Mouse (Mus musculus) bone marrow macrophage, adult 2 months (primary cell): ENCODE data around the gene 5730596B20Rik. TPM values are rescaled to one million over a fixed set of nuclear protein-coding genes. Genes with fewer than 3 reads are reported as not detected.

Experiments used
- H3K27ac ChIP-seq: 2 replicates; pipeline ENCODE4 v1.5.1; 2012; ENCODE audit warnings: low read depth, low read length; ENCODE audit not compliant: insufficient read depth
- H3K4me1 ChIP-seq: 2 replicates; pipeline ENCODE4 v1.6.1; 2012; ENCODE audit warnings: low read length; ENCODE audit not compliant: control insufficient read depth, insufficient read depth
- H3K4me3 ChIP-seq: 2 replicates; pipeline ENCODE4 v1.5.1; 2012; ENCODE audit warnings: mild to moderate bottlenecking, low read length, moderate library complexity; ENCODE audit not compliant: insufficient read depth
- CTCF ChIP-seq: IDR thresholded peaks from 2 replicates; pipeline ENCODE4 v1.5.1; 2012; ENCODE audit warnings: low read depth, mild to moderate bottlenecking, low read length, moderate library complexity
- POLR2A ChIP-seq: IDR thresholded peaks from 2 replicates; pipeline ENCODE4 v1.6.1; 2012; ENCODE audit warnings: mild to moderate bottlenecking, low read depth, low read length, borderline replicate concordance
- polyA plus RNA-seq: library from polyadenylated mRNA; stranded (reverse); fragments of >200 nt; gene quantifications from 2 replicates; pipeline ENCODE4 v1.2.4, GENCODE M21; 2012; ENCODE audit not compliant: missing spikeins, insufficient read depth, insufficient read length

Gene 5730596B20Rik
- polyA plus RNA-seq, 1 experiment, result not detected

GRCm38 (mm10) chr6:52156551-52157200 lies 20.6 kb upstream of the 5730596B20Rik start:
- Histone ChIP-seq H3K4me1 (peaks cover 25% of the 10 kb centered on the region), H3K4me3 (no peak overlapping the region), H3K27ac (no peak overlapping the region)
- TF ChIP-seq POLR2A (no peak), CTCF (no peak)

DNA sequence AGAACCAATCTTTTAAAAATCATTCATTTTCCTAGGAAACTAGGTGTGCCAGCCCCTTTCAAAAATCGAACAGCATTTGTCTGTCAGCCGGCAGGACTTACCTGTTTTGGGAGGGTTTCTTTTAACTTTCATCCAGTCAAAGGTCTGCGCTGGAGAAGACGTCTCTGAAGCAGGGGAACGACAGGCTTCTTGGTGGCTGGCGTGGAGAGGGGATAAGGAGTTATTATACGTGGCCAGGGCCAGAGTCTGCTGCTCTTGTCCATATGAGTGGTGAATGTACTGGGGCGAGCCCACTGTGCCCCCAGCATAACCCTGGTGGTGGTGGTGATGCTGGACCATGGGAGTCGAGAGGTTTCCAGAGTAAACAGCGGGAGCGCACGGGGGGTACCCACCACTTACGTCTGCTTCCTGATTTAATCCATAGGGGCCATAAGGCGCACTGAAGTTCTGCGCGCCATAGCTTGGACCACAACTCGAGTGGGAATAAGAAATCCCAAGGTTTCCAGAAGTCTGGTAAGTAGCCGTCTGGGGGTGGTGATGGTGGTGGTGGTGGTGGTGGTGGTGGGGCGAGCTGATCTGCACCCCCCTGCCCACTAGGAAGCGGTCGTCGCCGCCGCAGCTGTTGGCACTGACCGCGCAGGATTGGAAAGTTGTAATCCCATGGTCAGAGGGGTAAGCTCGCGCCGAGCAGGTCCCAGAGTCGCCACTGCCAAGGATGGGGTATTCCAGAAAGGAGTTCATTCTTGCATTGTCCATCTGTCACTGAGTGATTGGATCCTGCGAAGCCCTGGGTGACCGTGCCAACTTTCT lies 19.6 kb upstream of the 5730596B20Rik start:
- H3K27ac ChIP-seq, result no peak overlapping the region
- H3K4me3 ChIP-seq, result peak overlapping the region; percentile 82
- peaks cover 25% of the 10 kb centered on the region for H3K4me1 ChIP-seq
- no peak for TF ChIP-seq CTCF
- no peak for TF ChIP-seq POLR2A

- no peak for TF ChIP-seq POLR2A
- TF ChIP-seq CTCF, result no peak
- H3K4me1 ChIP-seq, result peaks cover 25% of the 10 kb centered on the region
- peak within 1 kb of the TSS; percentile 82 for H3K4me3 ChIP-seq
- H3K27ac ChIP-seq, result peak within 1 kb of the TSS; percentile 87
These were observed 18.8 kb upstream of the 5730596B20Rik start, which contains the start of gene Hoxa1 for GRCm38 (mm10) chr6:52158276-52159051. Gene Hoxa1 (minus strand): TSS chr6:52158317.

DNA sequence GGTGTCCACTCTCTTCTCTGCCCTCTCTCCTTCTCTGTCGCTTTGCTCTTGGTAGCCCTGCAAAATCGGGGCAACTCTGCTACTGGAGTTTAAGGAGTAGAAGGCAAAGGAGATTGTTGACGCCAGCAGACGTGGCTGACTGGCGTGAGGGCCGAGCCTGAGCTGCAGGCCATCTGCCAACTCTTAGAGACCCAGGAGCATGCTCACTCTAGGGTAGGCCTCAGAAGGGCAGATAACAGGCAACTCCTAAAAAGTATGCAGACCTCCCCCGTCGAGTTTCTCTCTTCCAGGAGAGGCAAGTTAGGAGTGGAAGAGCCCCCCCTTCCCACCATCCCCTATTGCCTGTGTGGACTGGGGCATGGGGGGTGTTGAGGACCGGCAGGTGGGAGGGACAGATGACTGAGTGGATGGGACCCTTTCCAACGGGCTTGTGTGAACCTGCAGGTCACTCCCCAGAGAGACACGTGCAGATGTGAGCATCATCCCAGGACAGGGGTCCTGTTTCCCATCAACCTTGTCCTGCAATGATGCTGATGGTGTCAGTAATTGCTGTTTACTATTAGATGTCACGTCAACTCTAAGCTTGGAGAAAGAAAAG lies 18.0 kb upstream of the 5730596B20Rik start:
- TF ChIP-seq POLR2A (no peak), CTCF (no peak)
- Histone ChIP-seq H3K4me1 (peaks cover 25% of the 10 kb centered on the region), H3K4me3 (peak overlapping the region; percentile 82), H3K27ac (peak overlapping the region; percentile 87)

- Histone ChIP-seq H3K27ac (peak overlapping the region; percentile 87), H3K4me3 (peak overlapping the region; percentile 82), H3K4me1 (peaks cover 25% of the 10 kb centered on the region)
- TF ChIP-seq POLR2A (no peak), CTCF (no peak)
These were observed 17.3 kb upstream of the 5730596B20Rik start for GRCm38 (mm10) chr6:52159979-52160378.

GRCm38 (mm10) chr6:52160511-52161335 lies 16.6 kb upstream of the 5730596B20Rik start:
- Histone ChIP-seq H3K4me3 (peak overlapping the region; percentile 59), H3K4me1 (peaks cover 25% of the 10 kb centered on the region), H3K27ac (peak overlapping the region; percentile 82)
- TF ChIP-seq CTCF, result no peak

- peaks cover 25% of the 10 kb centered on the region for H3K4me1 ChIP-seq
- H3K4me3 ChIP-seq, result no peak overlapping the region
- no peak overlapping the region for H3K27ac ChIP-seq
- no peak for TF ChIP-seq CTCF
- TF ChIP-seq POLR2A, result no peak
These were observed 15.8 kb upstream of the 5730596B20Rik start for GRCm38 (mm10) chr6:52161336-52162092.

DNA sequence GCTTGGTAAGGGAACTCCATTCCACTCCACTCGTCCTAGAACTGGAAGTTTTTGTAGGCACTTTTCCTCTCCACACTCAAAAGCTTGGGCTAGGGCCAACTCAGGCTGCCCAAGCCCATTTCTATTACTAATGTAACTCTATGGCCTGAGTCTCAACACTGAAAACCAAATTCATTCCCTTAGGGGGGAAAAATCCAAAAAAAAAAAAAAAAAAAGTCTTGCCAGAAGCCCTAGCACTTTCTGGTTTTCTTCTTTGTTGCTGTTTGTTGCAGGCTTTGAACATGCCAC lies 15.3 kb upstream of the 5730596B20Rik start:
- TF ChIP-seq CTCF, result no peak
- no peak for TF ChIP-seq POLR2A
- no peak overlapping the region for H3K4me3 ChIP-seq
- H3K27ac ChIP-seq, result no peak overlapping the region
- peaks cover 25% of the 10 kb centered on the region for H3K4me1 ChIP-seq
